Mouse (Mus musculus): ENCODE measurements around the gene Cntrl. TPM values are rescaled to one million over a fixed set of nuclear protein-coding genes. Genes with fewer than 3 reads are reported as not detected.

Cntrl gene
- polyA plus RNA-seq, 1 experiment from 2014 or later = 22.7 TPM

DNA sequence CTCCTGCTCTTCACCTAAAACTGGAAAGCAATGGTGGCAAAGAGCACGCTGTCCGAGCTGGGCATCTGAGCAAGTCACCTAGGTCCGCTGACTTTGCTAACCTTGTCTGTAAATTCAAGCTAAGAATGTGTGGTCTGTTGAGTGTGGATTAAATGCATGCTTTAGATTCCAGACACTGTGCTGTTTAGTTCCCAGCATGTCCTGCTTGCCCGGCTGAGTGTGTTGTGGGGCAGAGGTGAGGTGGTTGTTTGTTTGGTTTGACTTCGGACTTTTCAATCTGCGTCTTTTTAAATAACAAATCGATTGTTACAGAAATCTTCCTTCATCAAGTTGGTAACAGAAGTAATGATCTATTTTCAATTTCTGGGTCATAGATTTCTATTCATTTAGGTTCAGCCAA is 48.5 kb downstream of the Cntrl start:
- Histone ChIP-seq H3K27ac (ENCODE audit: low read depth, low read length) (no peak overlapping the region), H3K4me3 (ENCODE audit: low read depth, low read length) (no peak overlapping the region), H3K4me2 (no peak overlapping the region), H3K9ac (ENCODE audit: low read depth, low read length) (no peak overlapping the region), H3K27me3 (replicated peaks; ENCODE audit: control insufficient read depth, insufficient read depth, low read length) (no peaks in the 10 kb centered on the region), H3K9me3 (ENCODE audit: control insufficient read depth, low read length) (no peaks in the 10 kb centered on the region), H3K36me3 (ENCODE audit: control insufficient read depth, insufficient read depth, low read length) (peaks cover 24% of the 10 kb centered on the region), H3K4me1 (replicated peaks; ENCODE audit: control insufficient read depth, insufficient read depth, low read length) (no peaks in the 10 kb centered on the region)
- WGBS = 88% methylated on average over 7 of the region's 7 CpGs
- ATAC-seq (replicated peaks; ENCODE audit: low FRiP score) (no peak), DNase-seq (ENCODE audit: low spot score) (no peak)

DNA sequence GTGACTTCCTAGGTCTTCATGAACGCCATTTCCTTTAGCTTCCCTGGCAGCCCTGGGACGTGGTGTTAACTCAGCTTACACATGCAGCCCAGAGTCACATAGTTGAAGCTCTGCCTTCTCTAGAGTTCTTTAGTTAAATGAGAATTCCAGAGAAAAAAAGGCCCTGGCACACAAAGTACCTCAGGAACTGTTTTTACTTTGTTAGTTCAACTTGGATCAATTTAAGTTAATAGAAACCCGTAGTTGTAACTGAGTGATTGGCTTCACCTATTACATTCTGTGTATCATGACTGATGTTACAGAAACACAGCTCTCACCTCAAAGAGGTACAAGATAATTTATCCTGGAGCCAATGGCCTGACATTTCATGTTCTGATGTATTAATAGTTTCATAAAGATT is 49.1 kb downstream of the Cntrl start:
- ATAC-seq (replicated peaks; ENCODE audit: low FRiP score) (no peak), DNase-seq (ENCODE audit: low spot score) (no peak)
- H3K9me3 ChIP-seq (ENCODE audit: control insufficient read depth, low read length) = no peaks in the 10 kb centered on the region
- WGBS = 76% methylated on average over 3 of the region's 3 CpGs
- no peak overlapping the region for H3K27ac ChIP-seq (ENCODE audit: low read depth, low read length)
- H3K36me3 ChIP-seq (ENCODE audit: control insufficient read depth, insufficient read depth, low read length) = peaks cover 26% of the 10 kb centered on the region
- H3K9ac ChIP-seq (ENCODE audit: low read depth, low read length) = no peak overlapping the region
- no peak overlapping the region for H3K4me3 ChIP-seq (ENCODE audit: low read depth, low read length)
- no peaks in the 10 kb centered on the region for H3K27me3 ChIP-seq (replicated peaks; ENCODE audit: control insufficient read depth, insufficient read depth, low read length)
- H3K4me1 ChIP-seq (replicated peaks; ENCODE audit: control insufficient read depth, insufficient read depth, low read length) = no peaks in the 10 kb centered on the region
- H3K4me2 ChIP-seq = no peak overlapping the region

DNA sequence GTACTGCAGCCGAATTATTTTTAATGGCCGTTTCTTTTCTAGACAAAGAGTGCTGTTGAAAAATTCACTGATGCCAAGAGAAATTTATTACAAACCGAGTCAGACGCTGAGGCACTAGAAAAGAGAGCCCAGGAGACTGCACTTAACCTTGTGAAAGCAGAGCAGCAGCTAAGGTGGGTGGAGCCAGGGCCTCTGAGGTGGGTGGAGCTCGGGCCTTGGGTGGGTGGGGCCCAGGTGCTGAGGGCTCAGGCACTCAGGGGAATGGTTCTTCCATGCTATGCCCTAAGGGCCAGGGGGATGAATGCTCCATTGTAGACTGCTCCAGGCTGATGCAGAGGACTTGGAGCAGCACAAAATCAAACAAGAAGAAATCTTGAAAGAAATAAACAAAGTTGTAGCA is 50.9 kb downstream of the Cntrl start:
- no peak for DNase-seq (ENCODE audit: low spot score)
- Histone ChIP-seq H3K4me3 (ENCODE audit: low read depth, low read length) (no peak overlapping the region), H3K36me3 (ENCODE audit: control insufficient read depth, insufficient read depth, low read length) (peaks cover 25% of the 10 kb centered on the region), H3K9ac (ENCODE audit: low read depth, low read length) (no peak overlapping the region), H3K4me2 (no peak overlapping the region), H3K27ac (ENCODE audit: low read depth, low read length) (no peak overlapping the region), H3K27me3 (replicated peaks; ENCODE audit: control insufficient read depth, insufficient read depth, low read length) (no peaks in the 10 kb centered on the region), H3K4me1 (replicated peaks; ENCODE audit: control insufficient read depth, insufficient read depth, low read length) (no peaks in the 10 kb centered on the region), H3K9me3 (ENCODE audit: control insufficient read depth, low read length) (no peaks in the 10 kb centered on the region)
- ATAC-seq (replicated peaks; ENCODE audit: low FRiP score) = peak; percentile 62; the same call in 1 of the 2 replicates
- WGBS = 61% methylated on average over 5 of the region's 5 CpGs

DNA sequence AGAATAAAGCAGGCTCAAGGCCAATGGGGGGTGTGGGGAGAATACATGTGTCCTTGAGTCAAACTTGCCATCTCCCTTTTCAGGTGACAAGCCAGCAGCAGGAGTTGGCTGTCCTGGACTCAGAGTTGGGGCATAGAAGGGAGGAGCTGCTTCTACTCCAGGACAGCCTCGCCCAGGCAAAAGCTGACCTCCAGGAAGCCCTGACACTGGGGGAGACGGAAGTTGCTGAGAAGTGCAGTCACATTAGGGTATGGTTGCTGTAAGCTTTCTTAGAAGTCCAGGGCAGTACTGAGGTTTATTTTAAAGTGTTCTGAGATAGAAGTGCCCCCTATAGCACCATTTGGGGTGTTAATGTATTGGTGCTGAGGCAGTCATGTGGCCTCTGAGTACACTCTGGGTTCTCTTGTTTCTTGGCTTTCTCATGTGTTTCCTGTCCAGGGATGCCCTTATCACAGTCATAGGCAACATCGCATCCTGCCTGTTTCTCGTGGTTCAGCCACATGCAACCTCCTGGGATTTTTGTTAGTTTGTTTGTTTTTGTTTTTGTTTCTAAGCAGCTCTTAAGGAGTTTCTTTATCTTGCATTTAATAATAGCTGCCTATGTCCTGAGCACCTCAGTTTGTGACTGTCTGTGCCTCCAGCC is 52.7 kb downstream of the Cntrl start:
- Histone ChIP-seq H3K27me3 (replicated peaks; ENCODE audit: control insufficient read depth, insufficient read depth, low read length) (no peaks in the 10 kb centered on the region), H3K4me2 (no peak overlapping the region), H3K36me3 (ENCODE audit: control insufficient read depth, insufficient read depth, low read length) (peaks cover 32% of the 10 kb centered on the region), H3K27ac (ENCODE audit: low read depth, low read length) (no peak overlapping the region), H3K4me3 (ENCODE audit: low read depth, low read length) (no peak overlapping the region), H3K9me3 (ENCODE audit: control insufficient read depth, low read length) (no peaks in the 10 kb centered on the region), H3K9ac (ENCODE audit: low read depth, low read length) (no peak overlapping the region), H3K4me1 (replicated peaks; ENCODE audit: control insufficient read depth, insufficient read depth, low read length) (no peaks in the 10 kb centered on the region)
- WGBS = 68% methylated on average over 4 of the region's 4 CpGs
- DNase-seq (ENCODE audit: low spot score) = no peak
- no peak for ATAC-seq (replicated peaks; ENCODE audit: low FRiP score)

DNA sequence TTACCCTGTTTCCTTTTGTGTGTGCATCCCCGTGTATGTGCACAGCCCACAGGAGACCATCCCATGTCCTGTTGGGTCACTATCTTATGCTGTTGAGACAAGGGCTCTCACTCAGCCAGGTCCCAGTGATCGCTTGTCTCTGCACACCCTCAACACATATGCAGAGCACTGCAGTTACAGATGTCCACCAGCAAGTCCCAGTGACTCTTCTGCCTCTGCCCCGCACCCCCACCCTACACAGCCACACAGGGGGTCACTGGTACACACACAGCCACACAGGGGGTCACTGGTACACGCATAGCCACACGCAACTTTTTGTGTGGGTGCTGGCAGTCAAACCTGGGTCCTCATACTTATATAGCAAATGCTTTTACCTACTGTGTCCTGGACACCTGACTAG is 54.1 kb downstream of the Cntrl start:
- Histone ChIP-seq H3K4me2 (no peak overlapping the region), H3K4me3 (ENCODE audit: low read depth, low read length) (no peak overlapping the region), H3K36me3 (ENCODE audit: control insufficient read depth, insufficient read depth, low read length) (peaks cover 35% of the 10 kb centered on the region), H3K9me3 (ENCODE audit: control insufficient read depth, low read length) (no peaks in the 10 kb centered on the region), H3K27ac (ENCODE audit: low read depth, low read length) (no peak overlapping the region), H3K27me3 (replicated peaks; ENCODE audit: control insufficient read depth, insufficient read depth, low read length) (no peaks in the 10 kb centered on the region), H3K4me1 (replicated peaks; ENCODE audit: control insufficient read depth, insufficient read depth, low read length) (no peaks in the 10 kb centered on the region), H3K9ac (ENCODE audit: low read depth, low read length) (no peak overlapping the region)
- DNase-seq (ENCODE audit: low spot score) (no peak), ATAC-seq (replicated peaks; ENCODE audit: low FRiP score) (no peak)
- WGBS = 86% methylated on average over 5 of the region's 5 CpGs

DNA sequence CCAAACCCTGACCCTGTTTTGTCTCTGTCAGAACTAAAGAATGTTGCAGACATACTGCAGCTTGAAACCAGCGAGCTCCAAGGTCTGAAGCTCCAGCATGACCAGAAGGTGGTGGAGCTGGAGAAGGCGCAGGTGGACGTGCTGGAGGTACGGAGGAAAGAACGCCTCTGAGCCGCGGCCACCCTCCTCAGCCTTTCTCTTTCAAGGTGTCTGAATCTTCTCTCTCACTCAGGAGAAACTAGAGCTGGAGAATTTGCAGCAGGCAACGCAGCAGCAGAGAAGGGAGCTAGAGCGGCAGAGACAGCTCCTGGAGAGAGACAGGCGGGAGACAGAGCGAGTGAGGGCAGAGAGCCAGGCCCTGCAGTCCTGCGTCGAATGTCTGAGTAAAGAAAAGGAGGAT is 56.1 kb downstream of the Cntrl start:
- Histone ChIP-seq H3K36me3 (ENCODE audit: control insufficient read depth, insufficient read depth, low read length) (peaks cover 41% of the 10 kb centered on the region), H3K4me1 (replicated peaks; ENCODE audit: control insufficient read depth, insufficient read depth, low read length) (no peaks in the 10 kb centered on the region), H3K4me2 (no peak overlapping the region), H3K9ac (ENCODE audit: low read depth, low read length) (no peak overlapping the region), H3K27me3 (replicated peaks; ENCODE audit: control insufficient read depth, insufficient read depth, low read length) (no peaks in the 10 kb centered on the region), H3K9me3 (ENCODE audit: control insufficient read depth, low read length) (no peaks in the 10 kb centered on the region), H3K4me3 (ENCODE audit: low read depth, low read length) (no peak overlapping the region), H3K27ac (ENCODE audit: low read depth, low read length) (no peak overlapping the region)
- ATAC-seq (replicated peaks; ENCODE audit: low FRiP score) (no peak), DNase-seq (ENCODE audit: low spot score) (no peak)
- WGBS = 93% methylated on average over 13 of the region's 13 CpGs

DNA sequence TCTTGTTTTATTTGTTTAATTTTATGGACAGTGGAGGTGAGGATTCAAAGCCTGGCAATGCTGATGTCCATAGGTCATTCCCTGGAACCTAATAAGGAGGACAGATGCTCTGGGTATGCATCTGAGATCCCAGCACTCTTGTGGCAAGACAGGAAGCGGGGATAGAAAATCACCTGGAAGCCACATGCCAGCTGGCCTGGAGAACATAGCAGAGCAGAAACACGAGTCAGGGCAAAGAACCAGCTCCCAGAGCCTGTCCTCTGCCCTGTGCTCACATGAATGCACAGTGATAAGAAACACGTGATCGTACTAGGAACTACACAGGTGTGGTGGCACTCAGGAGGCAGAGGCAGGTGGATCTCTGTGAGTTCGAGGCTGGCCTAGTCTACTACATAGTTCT is 57.5 kb downstream of the Cntrl start:
- peaks cover 46% of the 10 kb centered on the region for H3K36me3 ChIP-seq (ENCODE audit: control insufficient read depth, insufficient read depth, low read length)
- DNase-seq (ENCODE audit: low spot score) (no peak), ATAC-seq (replicated peaks; ENCODE audit: low FRiP score) (no peak)
- H3K4me1 ChIP-seq (replicated peaks; ENCODE audit: control insufficient read depth, insufficient read depth, low read length) = no peaks in the 10 kb centered on the region
- no peak overlapping the region for H3K9ac ChIP-seq (ENCODE audit: low read depth, low read length)
- H3K9me3 ChIP-seq (ENCODE audit: control insufficient read depth, low read length) = no peaks in the 10 kb centered on the region
- WGBS = 89% methylated on average over 5 of the region's 5 CpGs
- H3K4me2 ChIP-seq = no peak overlapping the region
- no peak overlapping the region for H3K27ac ChIP-seq (ENCODE audit: low read depth, low read length)
- H3K27me3 ChIP-seq (replicated peaks; ENCODE audit: control insufficient read depth, insufficient read depth, low read length) = no peaks in the 10 kb centered on the region
- H3K4me3 ChIP-seq (ENCODE audit: low read depth, low read length) = no peak overlapping the region

DNA sequence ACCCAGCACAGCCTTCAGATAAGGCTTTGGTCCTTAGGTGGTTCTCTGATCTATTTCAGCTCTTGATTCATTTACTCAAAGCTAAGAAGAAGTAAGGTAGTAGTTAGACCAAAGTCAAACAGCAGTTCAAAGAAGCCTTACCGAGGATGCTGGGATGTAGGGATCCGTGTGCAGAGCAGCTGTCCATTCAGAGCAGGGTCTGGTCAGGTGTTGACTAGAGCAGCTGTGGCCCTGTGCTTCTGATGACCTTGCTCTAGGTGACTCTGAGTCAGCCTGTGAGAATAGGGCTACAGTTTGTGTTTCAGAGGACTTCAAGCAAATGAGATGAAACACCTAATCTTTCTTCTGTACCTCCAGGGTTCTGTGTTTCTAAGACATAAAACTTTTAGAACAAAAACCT is 60.2 kb downstream of the Cntrl start:
- Histone ChIP-seq H3K4me3 (ENCODE audit: low read depth, low read length) (no peak overlapping the region), H3K36me3 (ENCODE audit: control insufficient read depth, insufficient read depth, low read length) (peaks cover 45% of the 10 kb centered on the region), H3K4me1 (replicated peaks; ENCODE audit: control insufficient read depth, insufficient read depth, low read length) (0 out of 2 replicates have a peak, but pooled peaks cover 4% of the 10 kb centered on the region), H3K9ac (ENCODE audit: low read depth, low read length) (no peak overlapping the region), H3K9me3 (ENCODE audit: control insufficient read depth, low read length) (no peaks in the 10 kb centered on the region), H3K27me3 (replicated peaks; ENCODE audit: control insufficient read depth, insufficient read depth, low read length) (no peaks in the 10 kb centered on the region), H3K27ac (ENCODE audit: low read depth, low read length) (no peak overlapping the region), H3K4me2 (no peak overlapping the region)
- 85% methylated on average over 2 of the region's 2 CpGs for WGBS
- DNase-seq (ENCODE audit: low spot score) = no peak
- ATAC-seq (replicated peaks; ENCODE audit: low FRiP score) = no peak

DNA sequence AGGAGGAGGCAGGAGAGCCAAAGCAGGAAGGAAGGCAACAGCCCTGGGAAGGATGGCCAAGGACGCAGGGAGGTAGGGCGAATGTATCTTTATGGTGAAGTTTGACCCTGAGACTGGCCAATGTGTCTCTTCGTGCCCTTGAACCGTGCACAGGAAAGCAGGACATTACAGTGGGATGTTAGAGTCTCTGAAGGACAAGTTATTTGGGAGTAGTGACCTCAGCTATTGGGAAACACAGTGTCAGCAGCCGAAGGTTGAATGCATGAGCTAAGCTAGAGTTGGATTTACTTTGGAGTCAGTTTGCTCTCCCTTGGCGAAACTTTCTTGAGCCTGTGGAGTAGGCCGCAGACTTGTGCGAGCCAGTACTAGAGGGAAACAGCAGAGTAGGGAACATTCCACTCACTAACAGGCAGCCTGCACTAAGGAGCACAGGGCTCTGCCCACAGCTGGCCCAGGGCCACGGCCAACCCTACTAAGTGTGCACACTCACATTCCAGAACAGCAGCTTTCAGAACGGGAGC is 62.1 kb downstream of the Cntrl start:
- Histone ChIP-seq H3K9ac (ENCODE audit: low read depth, low read length) (no peak overlapping the region), H3K27ac (ENCODE audit: low read depth, low read length) (no peak overlapping the region), H3K4me2 (no peak overlapping the region), H3K4me1 (replicated peaks; ENCODE audit: control insufficient read depth, insufficient read depth, low read length) (0 out of 2 replicates have a peak, but pooled peaks cover 4% of the 10 kb centered on the region), H3K4me3 (ENCODE audit: low read depth, low read length) (no peak overlapping the region), H3K36me3 (ENCODE audit: control insufficient read depth, insufficient read depth, low read length) (peaks cover 41% of the 10 kb centered on the region), H3K27me3 (replicated peaks; ENCODE audit: control insufficient read depth, insufficient read depth, low read length) (no peaks in the 10 kb centered on the region), H3K9me3 (ENCODE audit: control insufficient read depth, low read length) (no peaks in the 10 kb centered on the region)
- ATAC-seq (replicated peaks; ENCODE audit: low FRiP score) (no peak), DNase-seq (ENCODE audit: low spot score) (no peak)
- WGBS = 88% methylated on average over 10 of the region's 10 CpGs
